Mouse (Mus musculus) MEL (cell line): ENCODE measurements at regions not wholly inside any gene's neighbourhood (a gene's known extent, or its start where the extent isn't known, plus 50 kb on each side); places are given as distances from the start of the nearest gene placed in this dataset.

Experiments
- DNase-seq: peaks from one replicate; pipeline ENCODE4 v3.0.0; 2011; ENCODE audit warnings: low read depth, low spot score
- H3K27ac ChIP-seq: 2 replicates; pipeline ENCODE4 v1.5.1; 2012; ENCODE audit warnings: low read depth, mild to moderate bottlenecking, control low read depth, low read length, moderate library complexity; ENCODE audit not compliant: control insufficient read depth
- H3K27me3 ChIP-seq, 2 experiments: fragments of 150-350 bp in 1 of 2; sonication (generic) in 1 of 2; 2 replicates each; pipeline ENCODE4 v1.6.1; 2012; ENCODE audit warnings: low read length in 2 of 2, mild to moderate bottlenecking in 2 of 2, improper control_type of control experiment in 1 of 2, moderate library complexity in 1 of 2; ENCODE audit not compliant: insufficient read depth in 2 of 2, control insufficient read depth in 1 of 2
- H3K36me3 ChIP-seq, 2 experiments: 2 replicates each; pipeline ENCODE4 v1.6.1; 2012 to 2014; ENCODE audit warnings: low read length in 2 of 2, improper control_type of control experiment in 1 of 2, inconsistent platforms in 1 of 2, mild to moderate bottlenecking in 1 of 2; ENCODE audit not compliant: insufficient read depth in 2 of 2, control insufficient read depth in 1 of 2
- H3K4me1 ChIP-seq, 2 experiments: fragments of 150-350 bp in 1 of 2; sonication (generic) in 1 of 2; 2 replicates each; pipeline ENCODE4 v1.6.1; 2012; ENCODE audit warnings: low read length in 2 of 2, improper control_type of control experiment in 1 of 2, mild to moderate bottlenecking in 1 of 2; ENCODE audit not compliant: insufficient read depth in 2 of 2, control insufficient read depth in 1 of 2
- H3K4me3 ChIP-seq, 2 experiments: fragments of 150-350 bp in 1 of 2; sonication (generic) in 1 of 2; 2 replicates each; pipeline ENCODE4 v1.5.1; 2012; ENCODE audit warnings: low read depth in 2 of 2, low read length in 2 of 2, mild to moderate bottlenecking in 2 of 2, moderate library complexity in 2 of 2, control low read depth in 1 of 2, improper control_type of control experiment in 1 of 2; ENCODE audit not compliant: control insufficient read depth in 1 of 2, insufficient read depth in 1 of 2
- H3K79me2 ChIP-seq: 2 replicates; pipeline ENCODE4 v1.6.1; 2012; ENCODE audit warnings: mild to moderate bottlenecking, low read length, moderate library complexity; ENCODE audit not compliant: control insufficient read depth, poor library complexity, insufficient read depth
- H3K9ac ChIP-seq: 2 replicates; pipeline ENCODE4 v1.6.1; 2012; ENCODE audit warnings: low read depth, mild to moderate bottlenecking, control low read depth, low read length, moderate library complexity; ENCODE audit not compliant: control insufficient read depth, poor library complexity, severe bottlenecking
- H3K9me3 ChIP-seq: fragments of 150-350 bp; sonication (generic); replicated peaks from 2 replicates; pipeline ENCODE4 v1.6.1; 2012; ENCODE audit warnings: mild to moderate bottlenecking, low read length, improper control_type of control experiment, moderate library complexity; ENCODE audit not compliant: insufficient read depth
- CHD1 ChIP-seq: IDR thresholded peaks from 2 replicates; pipeline ENCODE4 v1.6.1; 2012; ENCODE audit warnings: low read depth, mild to moderate bottlenecking, inconsistent platforms, low read length, improper control_type of control experiment
- CTCF ChIP-seq, 3 experiments: IDR thresholded peaks in 2 of 3; conservative IDR thresholded peaks in 1 of 3; 2 replicates each; pipeline ENCODE4 v1.5.1; 2011 to 2012; ENCODE audit warnings: low read length in 3 of 3, low read depth in 2 of 3, mild to moderate bottlenecking in 2 of 3, improper control_type of control experiment in 1 of 3, inconsistent platforms in 1 of 3, mixed read lengths in 1 of 3, moderate library complexity in 1 of 3; ENCODE audit not compliant: control insufficient read depth in 1 of 3, insufficient read depth in 1 of 3, poor library complexity in 1 of 3, severe bottlenecking in 1 of 3
- ELF1 ChIP-seq: IDR thresholded peaks from 2 replicates; pipeline ENCODE4 v1.6.1; 2014; ENCODE audit warnings: low read depth, mild to moderate bottlenecking, inconsistent platforms, low read length, improper control_type of control experiment, moderate library complexity
- EP300 ChIP-seq, 2 experiments: IDR thresholded peaks; 2 replicates each; pipeline ENCODE4 v1.6.1; 2011; ENCODE audit warnings: improper control_type of control experiment in 2 of 2, low read length in 2 of 2, low read depth in 1 of 2, mild to moderate bottlenecking in 1 of 2
- ETS1 ChIP-seq: IDR thresholded peaks from 2 replicates; pipeline ENCODE4 v1.6.1; 2012; ENCODE audit warnings: low read depth, mild to moderate bottlenecking, inconsistent platforms, low read length, improper control_type of control experiment, moderate library complexity
- GABPA ChIP-seq: IDR thresholded peaks from 2 replicates; pipeline ENCODE4 v1.6.1; 2012; ENCODE audit warnings: low read depth, mild to moderate bottlenecking, inconsistent platforms, low read length, improper control_type of control experiment, moderate library complexity
- GATA1 ChIP-seq: IDR thresholded peaks from 2 replicates; pipeline ENCODE4 v1.6.1; 2011; ENCODE audit warnings: low read depth, low read length, improper control_type of control experiment
- HCFC1 ChIP-seq: IDR thresholded peaks from 2 replicates; pipeline ENCODE4 v1.6.1; 2012; ENCODE audit warnings: low read depth, mild to moderate bottlenecking, inconsistent platforms, low read length, improper control_type of control experiment, moderate library complexity
- JUND ChIP-seq: IDR thresholded peaks from 2 replicates; pipeline ENCODE4 v1.6.1; 2011; ENCODE audit warnings: low read depth, mild to moderate bottlenecking, improper control_type of control experiment, low read length
- MAX ChIP-seq: IDR thresholded peaks from 2 replicates; pipeline ENCODE4 v1.6.1; 2011; ENCODE audit warnings: low read length, improper control_type of control experiment
- MAZ ChIP-seq: IDR thresholded peaks from 2 replicates; pipeline ENCODE4 v1.6.1; 2012; ENCODE audit warnings: low read depth, mild to moderate bottlenecking, inconsistent platforms, low read length, improper control_type of control experiment
- MXI1 ChIP-seq: IDR thresholded peaks from 2 replicates; pipeline ENCODE4 v1.6.1; 2011; ENCODE audit warnings: mild to moderate bottlenecking, low read depth, low read length, improper control_type of control experiment
- MYB ChIP-seq: IDR thresholded peaks from 2 replicates; pipeline ENCODE4 v1.6.1; 2011; ENCODE audit warnings: mild to moderate bottlenecking, low read depth, low read length, improper control_type of control experiment
- MYC ChIP-seq: IDR thresholded peaks from 2 replicates; pipeline ENCODE4 v1.6.1; 2011; ENCODE audit warnings: low read depth, mild to moderate bottlenecking, low read length, improper control_type of control experiment, moderate library complexity
- NELFE ChIP-seq: IDR thresholded peaks from 2 replicates; pipeline ENCODE4 v1.6.1; 2011; ENCODE audit warnings: low read depth, low read length, improper control_type of control experiment
- POLR2A ChIP-seq, 2 experiments: IDR thresholded peaks; 2 replicates each; pipeline ENCODE4 v1.6.1; 2011 to 2012; ENCODE audit warnings: low read length in 2 of 2, mild to moderate bottlenecking in 2 of 2, control low read depth in 1 of 2, improper control_type of control experiment in 1 of 2, low read depth in 1 of 2, moderate library complexity in 1 of 2; ENCODE audit not compliant: control insufficient read depth in 1 of 2, insufficient read depth in 1 of 2, poor library complexity in 1 of 2
- POLR2AphosphoS5 ChIP-seq: IDR thresholded peaks from 2 replicates; pipeline ENCODE4 v1.6.1; 2012; ENCODE audit warnings: low read depth, borderline replicate concordance, mild to moderate bottlenecking, inconsistent platforms, low read length, moderate library complexity, mixed read lengths
- RAD21 ChIP-seq: IDR thresholded peaks from 2 replicates; pipeline ENCODE4 v1.6.1; 2011; ENCODE audit warnings: mild to moderate bottlenecking, low read depth, low read length, improper control_type of control experiment
- RCOR1 ChIP-seq: IDR thresholded peaks from 2 replicates; pipeline ENCODE4 v1.6.1; 2012; ENCODE audit warnings: low read depth, mild to moderate bottlenecking, inconsistent platforms, low read length, improper control_type of control experiment
- SIN3A ChIP-seq: IDR thresholded peaks from 2 replicates; pipeline ENCODE4 v1.6.1; 2012; ENCODE audit warnings: low read length, improper control_type of control experiment, inconsistent platforms
- SMC3 ChIP-seq: IDR thresholded peaks from 2 replicates; pipeline ENCODE4 v1.6.1; 2011; ENCODE audit warnings: low read depth, low read length, improper control_type of control experiment
- TAL1 ChIP-seq: IDR thresholded peaks from 2 replicates; pipeline ENCODE4 v1.6.1; 2012; ENCODE audit warnings: mild to moderate bottlenecking, inconsistent platforms, low read length, moderate library complexity, mixed read lengths
- TBP ChIP-seq: IDR thresholded peaks from 2 replicates; pipeline ENCODE4 v1.8.0; 2011; ENCODE audit warnings: low read depth, low read length, improper control_type of control experiment
- TCF12 ChIP-seq: IDR thresholded peaks from 2 replicates; pipeline ENCODE4 v1.6.1; 2014; ENCODE audit warnings: low read depth, mild to moderate bottlenecking, inconsistent platforms, low read length, improper control_type of control experiment, moderate library complexity
- UBTF ChIP-seq: IDR thresholded peaks from 2 replicates; pipeline ENCODE4 v1.6.1; 2012; ENCODE audit warnings: low read depth, mild to moderate bottlenecking, inconsistent platforms, low read length, improper control_type of control experiment, moderate library complexity, borderline replicate concordance; ENCODE audit not compliant: insufficient read depth
- USF1 ChIP-seq: IDR thresholded peaks from 2 replicates; pipeline ENCODE4 v1.6.1; 2014; ENCODE audit warnings: low read depth, mild to moderate bottlenecking, inconsistent platforms, low read length, improper control_type of control experiment, moderate library complexity
- USF2 ChIP-seq, 2 experiments: IDR thresholded peaks; 2 replicates each; pipeline ENCODE4 v1.6.1; 2011 to 2012; ENCODE audit warnings: improper control_type of control experiment in 2 of 2, low read length in 2 of 2, borderline replicate concordance in 1 of 2, inconsistent platforms in 1 of 2, low read depth in 1 of 2, mild to moderate bottlenecking in 1 of 2; ENCODE audit not compliant: insufficient read depth in 1 of 2
- ZC3H11A ChIP-seq: IDR thresholded peaks from 2 replicates; pipeline ENCODE4 v1.6.1; 2012; ENCODE audit warnings: low read depth, mild to moderate bottlenecking, inconsistent platforms, low read length, improper control_type of control experiment
- ZKSCAN1 ChIP-seq: IDR thresholded peaks from 2 replicates; pipeline ENCODE4 v1.6.1; 2012; ENCODE audit warnings: low read depth, mild to moderate bottlenecking, inconsistent platforms, low read length, improper control_type of control experiment, moderate library complexity
- ZMIZ1 ChIP-seq: IDR thresholded peaks from 2 replicates; pipeline ENCODE4 v1.6.1; 2012; ENCODE audit warnings: low read depth, mild to moderate bottlenecking, inconsistent platforms, low read length, improper control_type of control experiment, moderate library complexity
- ZNF384 ChIP-seq: IDR thresholded peaks from 2 replicates; pipeline ENCODE4 v1.6.1; 2012; ENCODE audit warnings: low read depth, mild to moderate bottlenecking, inconsistent platforms, low read length, improper control_type of control experiment

DNA sequence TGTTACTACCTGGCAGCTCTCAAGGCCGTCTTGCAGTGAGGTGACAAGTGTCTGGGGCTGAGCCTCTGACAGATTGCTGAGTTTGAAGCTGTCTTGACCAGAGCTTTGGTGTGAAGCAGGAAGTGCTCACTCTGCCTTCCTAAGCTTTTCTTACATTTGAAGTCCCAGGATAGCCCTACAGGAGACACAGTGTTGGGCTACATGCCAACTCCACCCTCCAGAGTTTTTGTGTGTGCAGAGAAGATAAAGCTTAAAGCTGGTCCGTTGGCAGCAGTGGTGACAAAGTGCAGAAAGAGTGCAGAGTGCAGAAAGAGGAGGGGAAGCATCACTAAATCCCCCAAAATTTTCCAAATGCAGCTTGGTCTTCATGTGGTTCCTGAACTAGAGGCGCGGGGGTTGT lies 70.1 kb upstream of the Olfr1402 start:
- peak; percentile 91 for DNase-seq
- H3K4me3 ChIP-seq = no peak overlapping the region

DNA sequence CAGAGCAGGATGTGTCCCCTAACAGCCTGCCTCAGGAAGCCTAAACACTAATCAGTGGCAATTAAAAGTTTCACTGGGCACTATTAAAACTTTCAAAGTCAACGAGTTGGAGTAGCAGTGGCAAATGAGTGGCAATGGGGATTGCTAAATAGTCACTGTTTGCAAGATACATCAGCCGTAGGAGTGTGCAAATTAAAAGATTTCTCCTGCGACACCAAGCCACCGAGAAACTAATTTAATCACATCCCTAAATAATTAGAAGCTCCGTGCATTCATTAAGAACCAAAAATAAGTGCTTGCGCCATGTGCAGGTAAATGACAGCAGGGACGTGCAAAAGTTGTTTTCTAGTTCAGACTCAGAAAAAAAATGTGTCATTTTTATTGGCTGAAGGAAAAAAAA lies 69.4 kb upstream of the Olfr1402 start:
- H3K27ac ChIP-seq = no peak overlapping the region
- no peaks in the 10 kb centered on the region for H3K9me3 ChIP-seq
- no peaks in the 10 kb centered on the region for H3K27me3 ChIP-seq
- no peak overlapping the region for H3K9ac ChIP-seq
- peak; percentile 30 for DNase-seq
- TF ChIP-seq USF2 (IDR thresholded peaks at IDR 0.05; ENCODE audit: borderline replicate concordance in 1 of 2, insufficient read depth in 1 of 2, low read depth in 1 of 2, low read length in 2 of 2) (no peak), EP300 (IDR thresholded peaks at IDR 0.05; ENCODE audit: low read depth in 1 of 2, low read length in 2 of 2) (no peak), ZKSCAN1 (no peak), UBTF (no peak), USF1 (no peak), ZMIZ1 (no peak), TCF12 (no peak), MAX (no peak), GABPA (no peak)
- TF ChIP-seq, all 39 proteins: peak for 0
- peaks cover 7 to 20% of the 10 kb centered on the region in 2 experiments for H3K4me1 ChIP-seq
- H3K79me2 ChIP-seq = no peaks in the 10 kb centered on the region
- H3K36me3 ChIP-seq = peaks cover 0 to 16% of the 10 kb centered on the region in 2 experiments; a peak in 2 of 4 replicates
- H3K4me3 ChIP-seq = no peak overlapping the region

More for the DNA sequence above, 70.1 kb upstream of the Olfr1402 start:
- Histone ChIP-seq H3K27ac (no peak overlapping the region), H3K36me3 (peaks cover 0 to 16% of the 10 kb centered on the region in 2 experiments; a peak in 2 of 4 replicates), H3K79me2 (no peaks in the 10 kb centered on the region), H3K9ac (no peak overlapping the region), H3K9me3 (no peaks in the 10 kb centered on the region), H3K27me3 (no peaks in the 10 kb centered on the region), H3K4me1 (peaks cover 7 to 20% of the 10 kb centered on the region in 2 experiments)
- no peak for TF ChIP-seq RAD21
- TF ChIP-seq RCOR1 = peak; percentile 87
- TF ChIP-seq SIN3A = peak; percentile 53; the same call in 1 of the 2 replicates
- TF ChIP-seq USF1 = no peak
- TF ChIP-seq JUND = no peak
- no peak for TF ChIP-seq USF2 (IDR thresholded peaks at IDR 0.05; ENCODE audit: borderline replicate concordance in 1 of 2, insufficient read depth in 1 of 2, low read depth in 1 of 2, low read length in 2 of 2)
- TF ChIP-seq MYB = peak; percentile 73; the same call in 1 of the 2 replicates
- TF ChIP-seq TAL1 = peak; percentile 64
- TF ChIP-seq EP300 (IDR thresholded peaks at IDR 0.05; ENCODE audit: low read depth in 1 of 2, low read length in 2 of 2) = peak; percentile 91 to 93
- TF ChIP-seq POLR2A (IDR thresholded peaks at IDR 0.05; ENCODE audit: control insufficient read depth in 1 of 2, insufficient read depth in 1 of 2, low read depth in 1 of 2, low read length in 2 of 2, poor library complexity in 1 of 2) = no peak
- TF ChIP-seq TCF12 = peak; percentile 89
- 0 out of 2 replicates have a peak, but pooled peaks have one; percentile 30 for TF ChIP-seq MXI1
- peak; percentile 46 for TF ChIP-seq MAX
- no peak for TF ChIP-seq CHD1
- TF ChIP-seq MYC = no peak
- no peak for TF ChIP-seq NELFE
- peak; percentile 76 for TF ChIP-seq ETS1
- TF ChIP-seq GABPA = no peak
- no peak for TF ChIP-seq TBP
- no peak for TF ChIP-seq ZKSCAN1
- TF ChIP-seq SMC3 = no peak
- TF ChIP-seq GATA1 = peak; percentile 85
- peak; percentile 73; the same call in 1 of the 2 replicates for TF ChIP-seq ELF1
- TF ChIP-seq HCFC1 = 0 out of 2 replicates have a peak, but pooled peaks have one; percentile 22
- no peak for TF ChIP-seq CTCF (IDR thresholded peaks at IDR 0.05 in 2 of 3, conservative IDR thresholded peaks at IDR 0.05 in 1 of 3; ENCODE audit: control insufficient read depth in 1 of 3, insufficient read depth in 1 of 3, low read depth in 2 of 3, low read length in 3 of 3, poor library complexity in 1 of 3, severe bottlenecking in 1 of 3)
- no peak for TF ChIP-seq UBTF
- peak; percentile 63 for TF ChIP-seq MAZ
- no peak for TF ChIP-seq ZMIZ1
- TF ChIP-seq POLR2AphosphoS5 = no peak
- no peak for TF ChIP-seq ZNF384
- TF ChIP-seq ZC3H11A = no peak
